Mouse (Mus musculus) forebrain, embryonic 12.5 days (tissue): ENCODE data around the gene Olfr905. TPM values are rescaled to one million over a fixed set of nuclear protein-coding genes. Genes with fewer than 3 reads are reported as not detected.

Source experiments
- ATAC-seq: fragments of 200-750 bp; cut with Nextera tagmentation; 2 replicates; pipeline ENCODE4 v1.8.0; 2017; ENCODE audit warnings: moderate TSS enrichment; ENCODE audit not compliant: low FRiP score
- H3K27ac ChIP-seq: fragments of 300-500 bp; sonication (generic); 2 replicates; pipeline ENCODE4 v1.5.1; 2016; ENCODE audit warnings: mild to moderate bottlenecking
- H3K27me3 ChIP-seq: fragments of 300-500 bp; sonication (generic); 2 replicates; pipeline ENCODE4 v1.6.1; 2016; ENCODE audit warnings: mild to moderate bottlenecking
- H3K36me3 ChIP-seq: fragments of 300-500 bp; sonication (generic); replicated peaks from 2 replicates; pipeline ENCODE4 v1.6.1; 2016; ENCODE audit warnings: mild to moderate bottlenecking
- H3K4me1 ChIP-seq: fragments of 300-500 bp; sonication (generic); 2 replicates; pipeline ENCODE4 v1.6.1; 2016
- H3K4me2 ChIP-seq: fragments of 300-500 bp; sonication (generic); 2 replicates; pipeline ENCODE4 v1.6.1; 2016; ENCODE audit warnings: mild to moderate bottlenecking, moderate library complexity
- H3K4me3 ChIP-seq: fragments of 300-500 bp; sonication (generic); replicated peaks from 2 replicates; pipeline ENCODE4 v1.5.1; 2016; ENCODE audit warnings: mild to moderate bottlenecking
- H3K9ac ChIP-seq: fragments of 300-500 bp; sonication (generic); 2 replicates; pipeline ENCODE4 v1.6.1; 2016; ENCODE audit warnings: mild to moderate bottlenecking
- H3K9me3 ChIP-seq: fragments of 300-500 bp; sonication (generic); 2 replicates; pipeline ENCODE4 v1.6.1; 2016
- WGBS: fragments of 180-500 bp; shearing (Covaris S2); methylation state at CpG from one replicate; pipeline ENCODE4 v1.1.7; 2016; 5-methylcytosine and 5-hydroxymethylcytosine counted together
- polyA plus RNA-seq: library from polyadenylated mRNA; unstranded; fragments of >200 nt; fragmentation: Nextera tagmentation; extraction: Ambion mirVana; gene quantifications from 2 replicates; pipeline ENCODE4 v1.2.1, GENCODE M21; 2016

Olfr905 gene
- not detected in 2 replicates for polyA plus RNA-seq

- Histone ChIP-seq H3K36me3 (no peaks in the 10 kb centered on the region), H3K4me2 (no peak within 1 kb of the TSS), H3K4me1 (no peaks in the 10 kb centered on the region), H3K9ac (no peak within 1 kb of the TSS), H3K27me3 (no peaks in the 10 kb centered on the region), H3K4me3 (no peak within 1 kb of the TSS), H3K27ac (no peak within 1 kb of the TSS), H3K9me3 (no peaks in the 10 kb centered on the region)
- ATAC-seq, result no peak
Observed at GRCm38 (mm10) chr9:38470807-38471206, at the start of gene Olfr905. Gene Olfr905, plus strand, starts transcription at chr9:38471107.

- Histone ChIP-seq H3K4me1 (no peaks in the 10 kb centered on the region), H3K9me3 (no peaks in the 10 kb centered on the region), H3K4me3 (no peak overlapping the region), H3K27me3 (no peaks in the 10 kb centered on the region), H3K9ac (no peak overlapping the region), H3K27ac (no peak overlapping the region), H3K4me2 (no peak overlapping the region), H3K36me3 (no peaks in the 10 kb centered on the region)
- no peak for ATAC-seq
Observed at GRCm38 (mm10) chr9:38423801-38424200, 47.1 kb upstream of the Olfr905 start.

- Histone ChIP-seq H3K4me3 (no peak overlapping the region), H3K9ac (no peak overlapping the region), H3K4me2 (no peak overlapping the region), H3K9me3 (no peaks in the 10 kb centered on the region), H3K36me3 (no peaks in the 10 kb centered on the region), H3K27me3 (no peaks in the 10 kb centered on the region), H3K27ac (no peak overlapping the region), H3K4me1 (no peaks in the 10 kb centered on the region)
- no peak for ATAC-seq
- 68% methylated on average over 1 of the region's 1 CpGs for WGBS
Observed at GRCm38 (mm10) chr9:38427026-38427425, 43.9 kb upstream of the Olfr905 start.

DNA sequence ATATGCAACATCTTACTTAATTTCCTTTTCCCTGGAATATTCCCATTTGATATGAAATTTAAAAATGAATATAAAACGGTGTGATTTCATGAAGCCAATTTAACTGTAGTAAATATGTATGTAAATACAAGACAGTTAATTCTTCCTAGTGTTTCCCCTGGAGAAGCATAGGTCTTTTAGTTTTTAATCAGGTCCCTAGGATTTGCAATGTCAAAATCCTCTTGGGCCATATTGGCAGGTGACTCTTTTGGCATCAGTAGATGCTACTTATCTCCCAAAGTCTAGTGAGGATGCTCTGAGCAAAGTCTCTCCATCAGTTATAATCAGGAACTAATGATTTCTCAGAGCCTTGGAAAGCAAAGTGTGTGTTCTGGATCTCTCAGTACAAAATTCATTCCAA, 41.8 kb upstream of the Olfr905 start, which contains the start of gene Olfr901:
TSS of gene Olfr901 (plus strand) at position 301 of the 400 bp plus-strand sequence.
- ATAC-seq, result no peak
- 88% methylated on average over 1 of the region's 1 CpGs for WGBS

GRCm38 (mm10) chr9:38447352-38447751, 23.6 kb upstream of the Olfr905 start, which contains the start of gene Olfr902:
Gene Olfr902, plus strand, starts transcription at chr9:38447652.
- Histone ChIP-seq H3K4me3 (no peak within 1 kb of the TSS), H3K36me3 (no peaks in the 10 kb centered on the region), H3K9me3 (no peaks in the 10 kb centered on the region), H3K9ac (no peak within 1 kb of the TSS), H3K4me2 (no peak within 1 kb of the TSS), H3K27me3 (no peaks in the 10 kb centered on the region), H3K4me1 (no peaks in the 10 kb centered on the region), H3K27ac (no peak within 1 kb of the TSS)
- WGBS, result 94% methylated on average over 5 of the region's 5 CpGs
- ATAC-seq, result no peak

More for the DNA sequence above, 41.8 kb upstream of the Olfr905 start, which contains the start of gene Olfr901:
- no peaks in the 10 kb centered on the region for H3K27me3 ChIP-seq
- H3K4me3 ChIP-seq, result no peak within 1 kb of the TSS
- H3K27ac ChIP-seq, result no peak within 1 kb of the TSS
- H3K36me3 ChIP-seq, result no peaks in the 10 kb centered on the region
- H3K4me1 ChIP-seq, result no peaks in the 10 kb centered on the region
- no peak within 1 kb of the TSS for H3K4me2 ChIP-seq
- no peak within 1 kb of the TSS for H3K9ac ChIP-seq
- H3K9me3 ChIP-seq, result no peaks in the 10 kb centered on the region

GRCm38 (mm10) chr9:38462844-38463243, 8.1 kb upstream of the Olfr905 start, which contains the start of gene Olfr904:
Gene Olfr904, plus strand, starts transcription at chr9:38463144.
- H3K4me2 ChIP-seq, result no peak within 1 kb of the TSS
- H3K27me3 ChIP-seq, result no peaks in the 10 kb centered on the region
- no peaks in the 10 kb centered on the region for H3K9me3 ChIP-seq
- no peak within 1 kb of the TSS for H3K9ac ChIP-seq
- no peak within 1 kb of the TSS for H3K4me3 ChIP-seq
- no peak for ATAC-seq
- H3K27ac ChIP-seq, result no peak within 1 kb of the TSS
- no peaks in the 10 kb centered on the region for H3K36me3 ChIP-seq
- H3K4me1 ChIP-seq, result no peaks in the 10 kb centered on the region

DNA sequence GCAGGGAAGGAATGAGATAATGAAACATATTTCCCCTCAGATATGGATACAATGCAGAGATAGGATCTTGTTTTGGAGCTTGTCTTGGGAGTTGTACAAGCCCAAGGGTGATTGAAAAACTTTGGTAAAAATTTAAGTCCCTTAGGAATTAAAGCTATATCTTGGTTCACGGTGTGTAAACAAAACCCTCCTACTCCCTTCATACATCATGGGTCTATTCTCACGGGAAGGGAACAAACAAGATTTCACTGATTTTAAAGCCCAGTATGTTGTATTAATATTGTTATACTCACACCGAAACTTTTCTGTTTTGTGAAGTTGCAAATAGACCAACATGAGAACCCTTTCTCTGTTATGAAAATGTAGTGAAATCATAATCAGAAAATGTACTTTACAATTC, 15.9 kb downstream of the Olfr905 start, which contains the start of gene Olfr906:
TSS of gene Olfr906 (plus strand) at position 301 of the 400 bp plus-strand sequence.
- Histone ChIP-seq H3K4me3 (no peak within 1 kb of the TSS), H3K9me3 (no peaks in the 10 kb centered on the region), H3K9ac (no peak within 1 kb of the TSS), H3K4me1 (no peaks in the 10 kb centered on the region), H3K27ac (no peak within 1 kb of the TSS), H3K27me3 (no peaks in the 10 kb centered on the region), H3K4me2 (no peak within 1 kb of the TSS), H3K36me3 (no peaks in the 10 kb centered on the region)
- WGBS, result 90% methylated on average over 3 of the region's 3 CpGs
- ATAC-seq, result no peak

DNA sequence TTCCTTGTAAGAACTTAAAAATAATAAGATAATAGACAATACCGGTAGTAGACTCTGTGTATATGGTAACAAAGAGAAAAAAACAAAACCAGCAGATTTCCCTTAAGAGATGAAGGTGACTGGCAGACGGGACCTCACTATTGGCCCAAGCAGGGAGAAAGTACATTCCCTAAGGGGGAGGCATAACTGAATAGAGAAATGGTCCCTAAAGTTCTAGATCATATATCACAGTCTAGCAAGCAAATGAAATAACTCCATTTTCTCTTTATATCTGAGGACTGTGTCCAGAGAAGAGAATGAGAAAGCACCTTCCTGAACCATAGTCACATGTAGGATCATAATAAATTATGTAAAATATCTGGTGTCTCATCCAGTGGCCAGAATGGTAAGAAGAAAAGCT, 24.6 kb downstream of the Olfr905 start, which contains the start of gene Olfr907:
TSS of gene Olfr907 (plus strand) at position 301 of the 400 bp plus-strand sequence.
- no peak for ATAC-seq
- Histone ChIP-seq H3K4me2 (no peak within 1 kb of the TSS), H3K9ac (no peak within 1 kb of the TSS), H3K9me3 (no peaks in the 10 kb centered on the region), H3K4me3 (no peak within 1 kb of the TSS), H3K27ac (no peak within 1 kb of the TSS), H3K27me3 (no peaks in the 10 kb centered on the region), H3K4me1 (no peaks in the 10 kb centered on the region), H3K36me3 (no peaks in the 10 kb centered on the region)
- 85% methylated on average over 2 of the region's 2 CpGs for WGBS

- Histone ChIP-seq H3K4me2 (no peak overlapping the region), H3K27me3 (no peaks in the 10 kb centered on the region), H3K36me3 (no peaks in the 10 kb centered on the region), H3K9me3 (no peaks in the 10 kb centered on the region), H3K27ac (no peak overlapping the region), H3K4me1 (no peaks in the 10 kb centered on the region), H3K9ac (no peak overlapping the region), H3K4me3 (no peak overlapping the region)
- WGBS, result 77% methylated on average over 2 of the region's 2 CpGs
- ATAC-seq, result no peak
Observed at GRCm38 (mm10) chr9:38512353-38512752, 41.4 kb downstream of the Olfr905 start.

GRCm38 (mm10) chr9:38521280-38521679, 50.4 kb downstream of the Olfr905 start, which contains the start of gene Olfr911-ps1:
Gene Olfr911-ps1, plus strand, starts transcription at chr9:38521580.
- 81% methylated on average over 1 of the region's 1 CpGs for WGBS
- no peak for ATAC-seq
- no peak within 1 kb of the TSS for H3K4me2 ChIP-seq

More at GRCm38 (mm10) chr9:38521280-38521679, 50.4 kb downstream of the Olfr905 start, which contains the start of gene Olfr911-ps1:
- Histone ChIP-seq H3K9ac (no peak within 1 kb of the TSS), H3K4me1 (no peaks in the 10 kb centered on the region), H3K27ac (no peak within 1 kb of the TSS), H3K4me3 (no peak within 1 kb of the TSS), H3K36me3 (no peaks in the 10 kb centered on the region), H3K9me3 (no peaks in the 10 kb centered on the region), H3K27me3 (no peaks in the 10 kb centered on the region)

Other genes with a start within 250 kb of the Olfr905 start
- not detected in 2 replicates for gene Olfr143, start 218.3 kb upstream of the Olfr905 start, polyA plus RNA-seq
- gene Olfr895, start 203.3 kb upstream of the Olfr905 start, polyA plus RNA-seq, result not detected in 2 replicates
- gene Olfr896-ps1, start 180.0 kb upstream of the Olfr905 start, polyA plus RNA-seq, result not detected in 2 replicates
- gene Olfr25, start 142.0 kb upstream of the Olfr905 start, polyA plus RNA-seq, result not detected in 2 replicates
- gene Olfr898, start 122.7 kb upstream of the Olfr905 start, polyA plus RNA-seq, result not detected in 2 replicates
- not detected in 2 replicates for gene Olfr250, start 104.2 kb upstream of the Olfr905 start, polyA plus RNA-seq
- not detected in 2 replicates for gene Olfr251, start 94.0 kb upstream of the Olfr905 start, polyA plus RNA-seq
- not detected in 2 replicates for gene Olfr147, start 69.4 kb upstream of the Olfr905 start, polyA plus RNA-seq
- not detected in 2 replicates for gene Olfr901, start 41.7 kb upstream of the Olfr905 start, polyA plus RNA-seq
- gene Olfr902, start 23.5 kb upstream of the Olfr905 start, polyA plus RNA-seq, result not detected in 2 replicates
- not detected in 2 replicates for gene Olfr904, start 8.0 kb upstream of the Olfr905 start, polyA plus RNA-seq
- not detected in 2 replicates for gene Olfr906, start 16.0 kb downstream of the Olfr905 start, polyA plus RNA-seq
- gene Olfr907, start 24.7 kb downstream of the Olfr905 start, polyA plus RNA-seq, result not detected in 2 replicates
- gene Olfr911-ps1, start 50.5 kb downstream of the Olfr905 start, polyA plus RNA-seq, result not detected in 2 replicates
- gene Olfr910, start 66.7 kb downstream of the Olfr905 start, polyA plus RNA-seq, result not detected in 2 replicates
- not detected in 2 replicates for gene Olfr912, start 109.1 kb downstream of the Olfr905 start, polyA plus RNA-seq
- gene Olfr913, start 121.7 kb downstream of the Olfr905 start, polyA plus RNA-seq, result not detected in 2 replicates
- gene Olfr914, start 134.0 kb downstream of the Olfr905 start, polyA plus RNA-seq, result not detected in 2 replicates
- gene Olfr916, start 188.8 kb downstream of the Olfr905 start, polyA plus RNA-seq, result not detected in 2 replicates
- gene Olfr917, start 194.7 kb downstream of the Olfr905 start, polyA plus RNA-seq, result not detected in 2 replicates
- not detected in 2 replicates for gene Olfr918, start 203.5 kb downstream of the Olfr905 start, polyA plus RNA-seq
- not detected in 2 replicates for gene Olfr919, start 232.6 kb downstream of the Olfr905 start, polyA plus RNA-seq
- gene Vwa5a, start 247.2 kb downstream of the Olfr905 start, polyA plus RNA-seq, result 6.5 and 8.7 TPM in 2 replicates